Mouse (Mus musculus): Measurements from ENCODE around the gene Gm20388. TPM values are rescaled to one million over a fixed set of nuclear protein-coding genes. Genes with fewer than 3 reads are reported as not detected.
"Not testable (repeated sequence)": the region's sequence is repeated elsewhere in the genome, so short reads cannot be mapped to it uniquely, and the experiment has no call there.

The Gm20388 gene
- polyA plus RNA-seq, 1 experiment = 0.36 TPM

GRCm38 (mm10) chr8:124011989-124012586, 4101.4 kb downstream of the Gm20388 start:
- Histone ChIP-seq H3K4me3 (replicated peaks) (no peak overlapping the region), H3K27me3 (ENCODE audit: control insufficient read depth) (no peaks in the 10 kb centered on the region), H3K36me3 (ENCODE audit: control insufficient read depth) (peaks cover 81% of the 10 kb centered on the region), H3K9me3 (ENCODE audit: control insufficient read depth, low read length) (no peaks in the 10 kb centered on the region), H3K4me1 (ENCODE audit: control insufficient read depth) (peaks cover 68% of the 10 kb centered on the region)
- TF ChIP-seq GATA1 (IDR thresholded peaks at IDR 0.05; ENCODE audit: low read length) (no peak), TAL1 (IDR thresholded peaks at IDR 0.05; ENCODE audit: low read length) (no peak)

- not testable (repeated sequence) for H3K9me3 ChIP-seq (ENCODE audit: control insufficient read depth, low read length); H3K4me3 ChIP-seq (replicated peaks); H3K27me3 ChIP-seq (ENCODE audit: control insufficient read depth)
- peaks cover 79% of the 10 kb centered on the region for H3K36me3 ChIP-seq (ENCODE audit: control insufficient read depth)
- peaks cover 91% of the 10 kb centered on the region for H3K4me1 ChIP-seq (ENCODE audit: control insufficient read depth)
These were observed 4103.7 kb downstream of the Gm20388 start for GRCm38 (mm10) chr8:124014299-124014698.

- H3K27me3 ChIP-seq (ENCODE audit: control insufficient read depth) = no peaks in the 10 kb centered on the region
- H3K36me3 ChIP-seq (ENCODE audit: control insufficient read depth) = peaks cover 79% of the 10 kb centered on the region
- TF ChIP-seq TAL1 (IDR thresholded peaks at IDR 0.05; ENCODE audit: low read length) = no peak
- TF ChIP-seq GATA1 (IDR thresholded peaks at IDR 0.05; ENCODE audit: low read length) = no peak
- no peaks in the 10 kb centered on the region for H3K9me3 ChIP-seq (ENCODE audit: control insufficient read depth, low read length)
- H3K4me3 ChIP-seq (replicated peaks) = no peak overlapping the region
- peaks cover 93% of the 10 kb centered on the region for H3K4me1 ChIP-seq (ENCODE audit: control insufficient read depth)
These were observed 4104.1 kb downstream of the Gm20388 start for GRCm38 (mm10) chr8:124014751-124015150.

- H3K4me1 ChIP-seq (ENCODE audit: control insufficient read depth) = peaks cover 82% of the 10 kb centered on the region
- peaks cover 67% of the 10 kb centered on the region for H3K36me3 ChIP-seq (ENCODE audit: control insufficient read depth)
- TF ChIP-seq TAL1 (IDR thresholded peaks at IDR 0.05; ENCODE audit: low read length) (no peak), GATA1 (IDR thresholded peaks at IDR 0.05; ENCODE audit: low read length) (no peak)
- peak overlapping the region; percentile 68 for H3K4me3 ChIP-seq (replicated peaks)
- H3K9me3 ChIP-seq (ENCODE audit: control insufficient read depth, low read length) = no peaks in the 10 kb centered on the region
- no peaks in the 10 kb centered on the region for H3K27me3 ChIP-seq (ENCODE audit: control insufficient read depth)
These were observed 4109.1 kb downstream of the Gm20388 start for GRCm38 (mm10) chr8:124019782-124020181.

GRCm38 (mm10) chr8:124020439-124021236, 4110.0 kb downstream of the Gm20388 start:
- no peaks in the 10 kb centered on the region for H3K27me3 ChIP-seq (ENCODE audit: control insufficient read depth)
- H3K36me3 ChIP-seq (ENCODE audit: control insufficient read depth) = peaks cover 67% of the 10 kb centered on the region
- peaks cover 73% of the 10 kb centered on the region for H3K4me1 ChIP-seq (ENCODE audit: control insufficient read depth)
- H3K4me3 ChIP-seq (replicated peaks) = peak overlapping the region; percentile 68
- no peaks in the 10 kb centered on the region for H3K9me3 ChIP-seq (ENCODE audit: control insufficient read depth, low read length)
- no peak for TF ChIP-seq GATA1 (IDR thresholded peaks at IDR 0.05; ENCODE audit: low read length)
- no peak for TF ChIP-seq TAL1 (IDR thresholded peaks at IDR 0.05; ENCODE audit: low read length)

- peaks cover 64% of the 10 kb centered on the region for H3K4me1 ChIP-seq (ENCODE audit: control insufficient read depth)
- no peaks in the 10 kb centered on the region for H3K27me3 ChIP-seq (ENCODE audit: control insufficient read depth)
- peaks cover 71% of the 10 kb centered on the region for H3K36me3 ChIP-seq (ENCODE audit: control insufficient read depth)
- TF ChIP-seq TAL1 (IDR thresholded peaks at IDR 0.05; ENCODE audit: low read length) (no peak), GATA1 (IDR thresholded peaks at IDR 0.05; ENCODE audit: low read length) (no peak)
- H3K9me3 ChIP-seq (ENCODE audit: control insufficient read depth, low read length) = no peaks in the 10 kb centered on the region
- H3K4me3 ChIP-seq (replicated peaks) = peak within 1 kb of the TSS; percentile 68
These were observed 4110.9 kb downstream of the Gm20388 start, which contains the start of the genes Taf5l and Urb2 for GRCm38 (mm10) chr8:124021237-124022227. TSS of gene Taf5l (minus strand) at chr8:124021397. TSS of gene Urb2 (plus strand) at chr8:124021508.

GRCm38 (mm10) chr8:124026265-124026664, 4115.6 kb downstream of the Gm20388 start:
- not testable (repeated sequence) for H3K27me3 ChIP-seq (ENCODE audit: control insufficient read depth); H3K4me3 ChIP-seq (replicated peaks); H3K9me3 ChIP-seq (ENCODE audit: control insufficient read depth, low read length)
- Histone ChIP-seq H3K36me3 (ENCODE audit: control insufficient read depth) (peaks cover 87% of the 10 kb centered on the region), H3K4me1 (ENCODE audit: control insufficient read depth) (peaks cover 24% of the 10 kb centered on the region)

- H3K4me1 ChIP-seq (ENCODE audit: control insufficient read depth) = peaks cover 13% of the 10 kb centered on the region
- no peaks in the 10 kb centered on the region for H3K9me3 ChIP-seq (ENCODE audit: control insufficient read depth, low read length)
- TF ChIP-seq TAL1 (IDR thresholded peaks at IDR 0.05; ENCODE audit: low read length) (no peak), GATA1 (IDR thresholded peaks at IDR 0.05; ENCODE audit: low read length) (no peak)
These were observed 4117.2 kb downstream of the Gm20388 start for GRCm38 (mm10) chr8:124027831-124028230.

GRCm38 (mm10) chr8:124033400-124033799, 4122.8 kb downstream of the Gm20388 start:
- Histone ChIP-seq H3K4me3 (replicated peaks) (no peak overlapping the region), H3K4me1 (ENCODE audit: control insufficient read depth) (peaks cover 3% of the 10 kb centered on the region), H3K27me3 (ENCODE audit: control insufficient read depth) (no peaks in the 10 kb centered on the region), H3K36me3 (ENCODE audit: control insufficient read depth) (peaks cover 94% of the 10 kb centered on the region), H3K9me3 (ENCODE audit: control insufficient read depth, low read length) (no peaks in the 10 kb centered on the region)
- TF ChIP-seq GATA1 (IDR thresholded peaks at IDR 0.05; ENCODE audit: low read length) = no peak
- TF ChIP-seq TAL1 (IDR thresholded peaks at IDR 0.05; ENCODE audit: low read length) = no peak

More at GRCm38 (mm10) chr8:124027831-124028230, 4117.2 kb downstream of the Gm20388 start:
- H3K4me3 ChIP-seq (replicated peaks) = no peak overlapping the region
- peaks cover 94% of the 10 kb centered on the region for H3K36me3 ChIP-seq (ENCODE audit: control insufficient read depth)
- no peaks in the 10 kb centered on the region for H3K27me3 ChIP-seq (ENCODE audit: control insufficient read depth)

Data from erythroblast, embryonic 14.5 days (primary cell).